Mouse (Mus musculus) c-Kit-positive CD71-negative TER-119-negative erythroid progenitor cells, embryonic 14.5 days (primary cell): ENCODE measurements around the gene Sun5.
"Not testable (repeated sequence)": the region's sequence is repeated elsewhere in the genome, so short reads cannot be mapped to it uniquely, and the experiment has no call there.

Experiments used
- DNase-seq: peaks from one replicate; pipeline ENCODE4 v3.0.0-alpha.2; 2013; ENCODE audit warnings: low read depth

Sun5 gene

DNA sequence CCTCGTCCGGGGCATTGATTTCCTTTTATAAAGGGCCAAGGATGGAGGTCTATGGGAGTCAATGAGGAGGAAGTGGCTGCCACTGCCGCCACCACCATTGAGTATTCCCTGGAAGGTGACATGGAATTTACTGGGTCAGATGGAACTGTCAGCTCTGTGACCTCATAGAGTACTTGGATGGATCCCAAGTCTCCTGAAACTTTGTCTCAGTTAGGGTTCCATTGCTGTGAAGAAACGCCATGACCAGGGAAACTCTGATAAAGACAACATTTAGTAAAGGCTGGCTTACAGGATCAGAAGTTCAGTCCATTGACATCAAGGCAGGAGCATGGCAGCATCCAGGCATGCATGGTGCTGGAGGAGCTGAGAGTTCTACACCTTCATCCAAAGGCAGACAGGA lies at the start of gene Sun5:
Gene Sun5, minus strand, starts transcription at position 101 of the 400 bp plus-strand sequence.
- no peak for DNase-seq

DNA sequence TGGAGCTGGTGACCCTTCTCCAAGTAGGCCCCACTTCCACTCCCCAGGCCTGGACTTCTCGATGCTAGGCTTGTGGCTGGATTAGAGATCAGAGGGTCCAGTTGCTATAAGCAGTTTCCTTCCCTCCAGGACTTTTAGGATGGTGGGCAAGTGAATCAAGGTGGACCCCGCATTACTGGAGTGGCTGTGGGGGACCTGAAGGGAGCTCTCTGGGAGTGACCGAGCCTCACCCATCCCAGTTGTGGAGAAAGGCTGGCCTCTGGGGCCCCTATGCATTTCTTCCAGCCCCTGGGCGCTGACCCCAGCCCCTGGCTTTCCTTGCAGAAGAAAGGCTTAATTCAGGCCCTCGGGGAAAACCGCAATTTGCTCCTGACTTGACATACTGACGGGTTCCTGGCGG lies 47.0 kb upstream of the Sun5 start, which contains the start of gene Bpifb3:
Gene Bpifb3, plus strand, starts transcription at position 301 of the 400 bp plus-strand sequence.
- no peak for DNase-seq

DNA sequence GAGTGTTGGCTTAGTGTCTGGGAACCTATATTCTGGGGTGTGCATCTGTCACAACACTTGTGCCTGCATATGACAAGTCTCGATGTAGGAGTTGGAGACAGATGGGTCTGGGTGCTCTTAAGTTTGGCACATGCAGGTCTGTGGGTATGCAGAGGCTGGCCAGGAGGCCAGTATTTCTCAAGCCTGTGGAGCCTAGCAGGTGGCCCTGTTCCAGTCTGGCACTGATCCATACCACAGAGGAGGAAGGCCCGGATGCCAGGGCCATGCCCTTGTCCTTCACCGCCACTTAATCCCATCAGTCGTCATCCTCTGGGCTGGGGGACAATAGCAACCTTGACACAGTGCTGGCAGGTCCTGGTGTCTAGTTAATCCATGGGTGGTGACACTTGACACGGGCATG lies 43.3 kb upstream of the Sun5 start:
- DNase-seq, result no peak

DNA sequence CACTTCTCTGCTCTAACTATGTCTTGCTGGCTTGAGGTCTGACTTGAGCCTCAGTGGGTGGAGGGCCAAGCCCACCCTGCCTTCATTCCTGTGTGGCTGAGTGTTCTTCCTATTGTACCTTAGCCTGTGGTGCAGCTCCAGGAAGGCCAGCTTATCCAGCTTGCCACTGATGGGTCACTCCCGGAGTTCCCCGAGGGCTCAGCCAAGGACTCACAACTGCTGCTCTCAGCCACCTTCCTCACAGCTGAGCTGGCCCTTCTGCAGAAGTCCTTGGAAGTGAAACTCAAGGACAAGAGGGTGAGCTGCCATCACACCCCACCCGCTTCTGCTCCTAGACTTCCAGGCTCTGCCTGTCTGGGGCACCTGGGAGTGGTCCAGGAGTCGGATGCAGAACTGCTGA lies 35.7 kb upstream of the Sun5 start:
- DNase-seq, result no peak

DNA sequence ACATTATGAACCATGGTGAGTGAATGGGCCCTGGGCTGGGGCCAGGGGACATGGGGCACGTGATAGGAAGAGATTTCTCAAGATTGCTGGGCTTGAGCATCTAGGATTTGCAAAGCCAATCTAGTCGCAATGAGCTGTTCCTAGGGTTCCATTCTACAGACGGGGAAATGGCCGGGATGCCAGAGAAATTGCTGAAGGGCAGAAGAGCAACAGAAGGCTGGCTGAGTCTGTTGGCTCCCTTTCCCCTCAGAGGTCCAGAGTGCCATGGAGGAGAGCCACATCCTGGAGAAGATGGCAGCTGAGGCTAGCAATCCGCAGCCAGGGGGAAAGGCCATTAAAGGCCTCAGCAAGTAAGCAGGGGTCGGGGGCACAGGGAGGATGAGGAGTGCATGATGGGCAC lies 31.8 kb upstream of the Sun5 start:
- no peak for DNase-seq

DNA sequence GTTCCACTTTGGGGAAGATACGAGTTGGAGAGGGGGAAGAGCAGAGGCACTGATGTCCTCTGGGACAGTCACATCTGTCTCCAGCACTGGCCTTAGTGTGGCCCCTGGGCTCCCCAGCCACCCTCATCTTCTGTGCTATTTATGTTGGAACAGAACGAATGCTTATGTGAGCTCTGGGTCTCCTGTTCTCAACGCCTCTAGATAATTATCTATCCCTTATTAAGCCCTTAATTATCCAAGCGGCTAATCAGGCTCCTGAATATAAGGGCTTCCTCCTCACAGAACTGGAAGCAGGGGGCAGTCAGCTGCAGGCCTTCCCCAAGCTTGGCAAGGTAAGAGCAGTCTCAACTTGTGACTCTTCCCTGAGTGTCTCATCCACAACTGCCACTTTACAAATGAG lies 29.2 kb upstream of the Sun5 start, which contains the start of gene Bpifb6:
Gene Bpifb6, plus strand, starts transcription at position 301 of the 400 bp plus-strand sequence.
- DNase-seq, result no peak

DNA sequence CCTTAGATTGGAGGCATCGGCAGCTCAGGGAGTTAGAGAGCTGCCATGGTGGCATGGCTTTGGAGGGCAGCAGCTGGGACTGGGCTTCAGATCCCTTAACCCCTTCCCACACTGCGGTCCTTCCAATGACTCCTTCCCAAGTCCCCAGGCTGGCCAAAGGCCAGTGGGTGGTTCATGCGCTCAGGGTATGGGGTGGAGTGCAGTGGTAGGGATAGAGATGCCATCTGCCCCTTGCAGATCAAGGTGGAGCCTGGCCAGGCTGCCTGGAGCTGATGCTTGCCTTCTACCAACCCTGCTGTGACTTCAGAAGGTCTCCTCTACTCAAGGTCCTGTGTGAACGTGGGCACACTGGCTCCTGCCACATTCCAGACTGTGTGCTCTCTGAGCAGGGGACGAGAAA lies 28.2 kb upstream of the Sun5 start:
- DNase-seq, result no peak

DNA sequence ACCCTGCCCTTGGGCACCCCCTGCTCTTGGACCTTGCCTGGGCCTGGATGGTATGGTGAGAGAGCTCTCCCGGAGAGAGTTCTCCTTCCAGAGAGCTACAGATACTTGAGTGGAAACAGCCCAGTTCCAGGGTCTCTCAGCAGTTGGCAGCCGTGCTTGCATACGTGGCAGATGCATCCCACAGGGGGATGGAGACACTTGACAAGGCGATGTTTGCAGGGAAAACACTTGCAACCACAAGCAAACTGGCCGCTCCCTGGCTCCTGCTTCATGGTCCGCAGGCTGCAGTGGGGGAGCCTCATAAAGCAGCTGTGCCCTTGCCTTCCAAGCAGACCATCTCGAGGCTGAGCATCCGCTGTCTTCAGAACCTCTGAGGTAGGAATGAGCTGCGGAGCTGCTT lies 3.9 kb upstream of the Sun5 start, which contains the start of gene Bpifb2:
Gene Bpifb2, plus strand, starts transcription at position 301 of the 400 bp plus-strand sequence.
- DNase-seq, result no peak

DNA sequence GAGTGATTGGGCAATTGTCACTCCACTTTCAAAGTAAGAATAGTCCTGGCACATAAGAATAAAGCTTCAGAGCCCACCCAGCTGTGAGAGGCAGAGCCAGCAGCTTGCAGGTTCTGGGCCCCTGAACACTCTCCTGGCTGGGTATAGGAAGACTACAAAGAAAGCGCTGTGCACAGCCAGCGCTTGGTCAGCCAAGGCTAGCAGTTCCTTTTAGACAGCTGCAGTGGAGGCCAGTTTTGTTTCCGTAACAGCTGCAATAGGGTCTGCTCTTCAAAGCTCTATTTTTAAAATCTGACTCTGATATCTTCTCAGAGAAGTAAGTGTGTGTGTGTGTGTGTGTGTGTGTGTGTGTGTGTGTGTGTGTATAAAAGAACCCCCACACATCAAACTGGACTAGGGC lies 8.9 kb downstream of the Sun5 start:
- DNase-seq, result no peak

DNA sequence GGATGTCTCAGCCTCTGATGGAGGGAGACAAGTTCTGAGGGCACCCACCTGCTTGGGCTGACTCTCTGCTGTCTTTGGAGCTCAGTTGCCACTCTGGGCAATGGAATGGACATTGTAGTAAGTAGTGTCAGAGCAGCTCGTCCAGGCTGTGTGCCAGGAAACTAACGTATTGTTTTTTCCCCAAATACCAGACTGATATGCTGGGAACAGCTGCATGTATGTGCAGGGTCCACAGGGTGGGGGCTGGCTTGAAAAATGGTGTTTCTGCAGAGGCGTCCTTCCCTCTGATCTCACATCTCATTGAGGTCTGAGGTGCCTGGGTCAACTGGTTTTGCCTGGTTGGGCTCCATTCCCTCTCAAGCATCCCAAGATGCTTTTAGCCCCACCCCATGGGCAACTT lies 10.2 kb downstream of the Sun5 start:
- DNase-seq, result no peak

DNA sequence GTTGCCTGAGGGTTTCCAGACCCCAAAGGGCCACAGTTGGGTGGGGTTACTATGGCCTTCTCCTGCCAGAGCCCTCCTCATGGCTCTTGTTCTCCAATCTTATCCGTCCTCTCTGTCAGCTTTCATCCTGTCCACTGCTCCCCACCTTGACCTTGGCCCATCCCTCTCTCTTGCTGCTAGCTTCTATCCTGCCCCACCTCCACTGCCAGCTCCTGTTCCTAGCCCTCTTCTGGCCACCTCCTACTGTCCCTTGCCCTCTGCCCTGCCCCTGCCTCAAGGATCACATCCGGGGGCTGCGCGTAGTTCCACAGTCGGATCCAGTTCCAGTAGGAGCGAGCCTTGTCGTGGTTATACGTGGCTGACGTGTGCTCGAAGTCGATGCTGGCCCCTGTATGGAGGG lies 10.6 kb downstream of the Sun5 start:
- DNase-seq, result no peak

DNA sequence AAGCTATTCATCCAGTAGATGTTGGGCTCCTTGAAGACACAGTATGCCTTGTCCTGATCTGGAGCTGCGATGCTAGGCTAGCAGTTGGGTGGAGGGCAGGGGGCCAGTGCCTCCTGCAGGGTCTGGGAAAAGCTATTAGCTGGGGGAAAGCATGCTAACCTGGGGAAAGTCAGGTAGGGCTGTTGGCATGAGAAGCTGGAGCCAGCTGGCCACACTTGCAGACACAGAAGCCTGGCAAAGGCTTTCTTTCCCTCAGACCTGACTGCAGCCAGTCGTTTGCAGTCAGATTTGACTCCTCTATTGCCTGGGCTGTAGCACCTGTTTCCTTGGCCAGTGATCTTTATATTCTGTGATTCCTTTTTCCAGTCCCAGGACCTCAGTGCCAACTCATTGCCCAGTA lies 11.3 kb downstream of the Sun5 start:
- no peak for DNase-seq

DNA sequence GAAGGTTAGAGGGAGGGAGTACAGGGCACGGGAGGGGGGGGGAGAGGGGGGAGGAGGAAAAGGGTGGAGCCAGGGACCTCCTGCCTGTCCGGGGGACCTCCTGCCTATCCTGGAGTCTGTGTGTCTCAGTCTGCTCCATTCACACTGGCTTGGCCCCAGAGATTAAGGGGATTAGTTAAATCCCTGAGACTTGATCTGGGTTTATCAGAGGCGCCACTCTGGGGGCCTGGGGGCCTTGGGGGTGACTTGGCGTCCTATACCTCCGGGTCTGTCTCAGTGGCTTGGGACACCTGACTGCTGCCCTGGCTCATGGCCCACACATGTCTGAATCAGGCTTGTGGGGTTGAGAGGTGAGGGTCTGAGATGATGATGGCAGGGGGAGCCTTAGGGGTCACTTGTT lies 17.3 kb downstream of the Sun5 start:
- DNase-seq, result no peak

DNA sequence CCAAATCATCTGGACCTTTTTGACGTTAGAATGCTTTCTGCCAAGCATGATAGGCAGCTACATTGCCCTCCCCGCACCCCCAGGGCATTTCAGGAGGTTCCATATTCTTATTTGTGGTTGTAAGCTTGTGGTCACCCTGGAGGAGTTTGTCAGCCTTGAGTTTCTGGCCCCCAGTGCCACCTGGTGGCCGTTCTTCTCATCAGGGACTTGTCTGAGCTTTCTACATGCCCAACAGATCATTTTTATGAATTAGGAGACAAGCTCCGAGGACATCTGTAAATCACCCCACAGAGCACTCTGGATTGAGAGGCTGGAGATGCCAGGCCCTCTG lies 19.9 kb downstream of the Sun5 start:
- DNase-seq, result peak; percentile 44

DNA sequence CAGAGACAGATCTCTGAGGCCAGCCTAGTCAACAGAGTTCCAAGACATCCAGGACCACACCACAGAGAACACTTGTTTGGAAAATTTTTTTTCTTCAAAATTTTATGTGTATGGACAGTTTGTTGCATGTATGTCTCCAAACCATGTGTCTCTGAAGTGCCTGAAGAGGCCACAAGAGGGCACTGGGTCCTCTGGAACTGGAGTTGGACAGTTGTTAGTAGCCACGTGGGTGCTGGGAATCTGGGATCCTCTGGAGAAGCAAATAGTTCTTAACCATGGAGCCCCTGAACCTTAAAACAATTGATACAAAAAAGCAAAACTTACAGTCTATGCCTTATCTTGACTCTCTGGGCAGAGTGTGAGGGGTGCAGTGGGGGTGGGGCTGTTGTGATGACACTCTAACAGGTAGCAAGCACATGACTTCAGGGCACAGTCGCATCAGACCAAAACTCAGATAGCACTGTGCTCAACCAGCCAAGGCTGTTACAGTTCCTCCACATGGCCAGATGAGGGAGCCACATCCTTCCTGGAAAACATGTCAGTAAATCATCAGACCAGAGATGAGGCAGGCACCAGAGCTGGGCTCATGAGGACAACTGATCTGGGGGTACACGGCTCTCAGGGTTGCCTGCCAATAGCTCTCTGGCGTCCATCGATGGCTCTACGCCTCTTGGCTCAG lies 20.4 kb downstream of the Sun5 start:
- peak; percentile 28 for DNase-seq

DNA sequence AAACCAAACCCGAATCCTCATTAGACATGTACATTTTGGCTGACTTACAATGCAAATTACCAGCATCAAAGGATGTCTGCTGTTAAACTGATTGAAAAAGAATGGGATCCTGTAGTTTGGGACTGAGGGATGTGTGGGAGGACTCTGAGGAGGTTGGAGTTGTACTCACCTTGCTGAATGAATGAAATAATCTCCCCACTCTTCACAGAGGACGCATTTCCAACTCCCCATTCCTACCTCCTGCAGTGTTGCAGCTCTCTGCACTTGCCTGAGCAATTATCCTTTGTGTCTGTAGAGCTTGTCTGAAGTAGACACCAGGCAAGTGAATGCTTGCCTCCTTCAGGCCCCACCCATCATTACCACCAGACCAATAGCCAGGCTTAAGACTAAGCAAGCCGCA lies 22.5 kb downstream of the Sun5 start:
- no peak for DNase-seq

DNA sequence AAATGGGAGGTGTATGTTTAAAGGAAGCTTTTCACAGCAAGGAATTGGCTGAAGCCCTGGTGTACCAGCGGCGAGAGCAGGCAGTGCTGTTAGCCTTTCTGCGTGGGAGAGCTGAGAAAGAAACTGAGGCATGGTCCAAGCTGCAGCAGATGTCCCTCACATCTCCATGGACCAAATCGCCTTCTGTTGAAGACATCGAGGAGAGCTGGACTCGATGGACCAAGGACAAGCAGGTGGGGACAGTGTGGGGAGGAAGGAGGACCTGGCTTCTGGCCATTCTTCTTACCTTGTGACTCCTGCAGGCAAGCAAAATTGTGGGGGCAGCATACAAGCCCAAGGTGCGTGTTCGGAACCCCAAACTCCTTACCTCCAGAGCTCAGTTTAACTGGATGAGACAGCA lies 28.0 kb downstream of the Sun5 start:
- DNase-seq, result no peak

DNA sequence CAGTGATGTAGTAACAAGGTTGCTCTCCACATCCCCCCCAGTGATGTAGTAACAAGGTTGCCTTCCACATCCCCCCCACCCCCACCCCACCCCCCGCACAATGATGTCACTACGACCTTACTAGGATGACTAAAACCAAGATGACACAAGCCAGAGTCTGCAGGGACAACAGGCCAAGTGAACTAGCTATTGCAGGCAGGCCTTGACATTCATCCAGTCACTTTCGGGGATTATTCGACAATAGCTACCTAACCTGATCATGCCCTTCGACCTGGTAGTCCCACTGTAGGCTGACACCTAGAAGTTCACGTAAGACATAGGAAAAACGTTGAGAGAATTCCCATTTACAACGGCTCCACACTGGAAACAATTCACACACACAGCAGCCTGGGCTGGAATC lies 37.6 kb downstream of the Sun5 start:
- no peak for DNase-seq

DNA sequence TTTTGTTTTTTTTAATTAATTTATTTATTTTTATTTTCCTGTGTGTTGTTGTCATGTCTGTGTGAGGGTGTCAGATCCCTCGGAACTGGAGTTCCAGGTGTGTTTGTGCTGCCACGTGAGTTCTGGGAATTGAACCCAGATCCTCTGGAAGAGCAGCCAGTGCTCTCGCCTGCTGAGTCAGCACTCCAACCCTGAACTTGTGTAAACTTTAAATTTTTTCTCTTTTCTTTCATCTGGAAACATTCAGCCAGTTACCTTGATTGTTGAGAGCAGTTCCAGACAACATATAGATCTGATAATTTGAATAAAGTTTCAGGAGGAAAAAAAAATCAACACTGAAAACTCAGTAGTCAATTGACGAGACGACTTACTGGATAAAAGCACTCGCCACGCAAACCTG lies 42.2 kb downstream of the Sun5 start:
- DNase-seq, result no peak

DNA sequence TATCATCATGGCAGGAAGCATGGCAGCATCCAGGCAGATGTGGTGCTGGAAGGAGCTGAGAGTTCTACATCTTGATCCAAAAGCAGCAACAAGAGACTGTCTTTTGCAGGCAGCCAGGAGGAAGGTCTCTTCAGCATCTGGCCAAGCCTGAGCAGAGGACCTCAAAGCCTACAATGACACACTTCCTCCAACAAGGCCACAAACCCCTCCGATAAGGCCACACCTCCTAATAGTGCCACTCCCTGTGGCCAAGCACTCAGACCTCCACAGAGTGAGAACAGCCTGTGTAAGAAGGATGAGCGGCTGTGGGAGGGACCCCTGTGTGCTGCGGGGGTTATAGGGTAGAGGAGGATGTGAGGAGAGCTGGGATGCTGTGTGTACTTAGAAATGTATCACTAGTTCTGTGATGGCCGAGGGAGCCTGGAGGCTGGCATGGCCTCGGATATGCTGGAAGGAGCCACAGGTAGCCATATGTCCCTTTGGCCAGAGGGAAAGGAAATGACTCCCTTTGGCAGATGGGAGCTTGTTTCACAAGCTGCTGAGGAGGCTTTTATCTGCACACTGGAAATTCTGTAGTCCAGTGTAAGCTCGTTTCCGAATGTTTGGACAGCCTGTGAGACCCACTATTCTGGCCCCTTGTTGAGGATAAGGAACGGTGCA lies 43.6 kb downstream of the Sun5 start:
- DNase-seq, result no peak

DNA sequence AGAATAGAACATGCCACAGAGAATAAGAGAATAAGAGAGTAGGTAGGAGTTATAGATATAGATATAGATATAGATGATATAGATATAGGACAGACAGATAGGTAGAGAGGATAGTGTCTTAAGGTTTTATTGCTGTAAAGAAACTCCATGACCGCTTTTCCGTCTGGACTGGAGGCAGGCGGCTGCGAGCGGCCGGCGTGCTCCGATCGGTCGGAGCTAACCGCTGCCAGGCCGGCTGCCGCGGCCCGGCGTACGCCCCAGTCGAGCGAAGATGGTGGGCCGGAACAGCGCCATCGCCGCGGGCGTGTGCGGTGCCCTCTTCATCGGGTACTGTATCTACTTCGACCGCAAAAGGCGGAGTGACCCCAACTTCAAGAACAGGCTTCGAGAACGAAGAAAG lies 45.0 kb downstream of the Sun5 start:
- not testable (repeated sequence) for DNase-seq

DNA sequence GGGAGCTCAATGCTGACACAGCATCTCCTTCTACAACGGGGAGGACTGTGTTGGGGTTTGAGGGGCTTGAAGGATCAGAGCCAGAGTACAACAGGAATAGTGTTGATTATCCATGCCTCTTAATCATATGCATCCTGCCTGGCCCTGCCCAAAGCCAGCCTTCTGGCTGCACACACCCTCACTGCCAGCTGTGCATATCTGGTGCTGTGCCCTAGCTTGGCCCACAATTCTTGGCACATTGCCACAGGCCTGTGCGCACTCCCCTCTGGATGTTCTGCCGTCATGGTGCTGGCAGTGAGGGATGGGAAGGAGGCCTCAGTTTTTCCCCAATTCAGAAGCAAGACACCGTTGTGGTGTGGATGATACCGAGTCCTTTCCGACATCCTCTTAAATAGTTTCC lies 46.3 kb downstream of the Sun5 start:
- DNase-seq, result no peak

DNA sequence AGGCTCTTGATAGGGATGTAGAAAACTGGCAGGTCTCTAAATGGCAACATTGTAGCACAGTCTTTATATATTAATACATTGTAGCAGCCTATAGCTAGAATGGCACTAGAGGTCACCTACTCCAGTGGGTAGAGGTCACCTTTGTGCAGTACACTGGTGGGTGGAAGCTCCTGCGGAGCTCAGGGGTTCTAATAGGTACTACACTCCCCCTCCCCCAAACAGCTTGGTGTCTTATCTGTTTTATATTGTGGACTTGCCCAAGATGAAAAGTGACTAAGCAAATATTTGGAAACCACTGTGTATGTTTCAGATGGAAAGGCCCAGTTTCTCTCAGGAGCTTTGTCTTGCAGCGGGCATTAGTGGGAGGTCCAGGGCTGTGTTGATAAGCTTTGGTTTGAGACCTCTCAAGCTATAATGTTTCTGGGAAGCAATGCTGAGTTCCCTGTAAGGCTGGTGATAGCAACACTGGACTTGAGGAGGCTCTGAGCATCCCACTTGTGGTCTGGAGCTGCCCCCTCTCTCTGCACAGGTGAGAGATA lies 48.8 kb downstream of the Sun5 start:
- DNase-seq, result no peak

DNA sequence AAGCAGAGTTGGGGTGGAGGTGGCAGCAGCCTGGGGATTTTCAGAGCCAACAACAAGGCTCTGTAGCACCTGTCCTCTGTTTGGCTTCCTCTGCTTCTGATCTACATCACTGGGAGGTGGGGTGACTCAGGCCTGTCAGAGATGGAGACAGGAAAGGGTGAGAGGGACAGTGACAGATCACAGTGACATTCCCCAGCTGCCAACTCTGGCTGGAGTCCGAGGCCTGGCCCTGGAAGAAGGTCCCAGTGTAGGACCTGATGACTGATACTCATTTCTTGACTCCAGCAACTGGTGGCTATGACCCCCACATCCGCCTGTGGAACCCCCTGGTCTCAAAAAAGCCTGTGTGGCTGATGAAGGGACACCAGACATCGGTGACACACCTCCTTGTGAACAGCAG lies 61.0 kb downstream of the Sun5 start:
- DNase-seq, result no peak
